ENCODE assay signal across 26 mouse cellular contexts in the genomic region with DNA sequence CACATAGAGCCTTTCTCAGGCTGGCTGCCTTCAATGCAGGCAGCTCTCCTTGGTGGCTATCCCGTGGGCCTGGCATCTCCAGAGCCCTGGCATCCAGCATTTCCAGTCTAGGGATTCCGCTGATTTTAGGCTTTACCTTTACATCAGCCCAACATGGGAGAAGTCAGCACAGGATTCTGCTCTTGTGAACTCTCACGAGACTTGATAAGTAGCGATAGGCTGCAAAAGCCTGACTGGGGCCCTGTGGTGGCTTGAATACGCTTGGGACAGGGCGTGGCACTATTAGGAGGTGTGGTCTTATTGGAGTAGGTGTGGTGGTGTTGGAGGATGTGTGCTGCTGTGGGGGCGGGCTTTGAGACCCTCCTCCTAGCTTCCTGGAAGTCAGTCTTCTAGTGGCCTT.
DNase-seq lines count a peak whose midpoint lies in the region; ATAC-seq and TF ChIP-seq lines count a peak whose summit lies in the region.
"Had no signal": no experiment of that assay in that cellular context is flagged by ENCODE, and none has a peak within 500 bp of the region (broad histone marks: within the 10 kb centered on the region; RNA-seq: fewer than 3 reads in every experiment).

No protein-coding gene starts in this region.

- no peaks in the 10 kb centered on the region for H3K9me3 ChIP-seq in E14TG2a.4 (ENCODE audit: low read length)
- H3K9me3 ChIP-seq in liver, embryonic 11.5 days (ENCODE audit: control insufficient read depth, low read length): no peaks in the 10 kb centered on the region
- no peaks in the 10 kb centered on the region for H3K9me3 ChIP-seq in liver, postnatal 0 days (ENCODE audit: low read length)
- no peaks in the 10 kb centered on the region for H3K9me3 ChIP-seq in lung, postnatal 0 days (ENCODE audit: low read length)
- H3K9me3 ChIP-seq: embryonic facial prominence, embryonic 13.5 days; forebrain, embryonic 12.5 days; G1E; heart, embryonic 15.5 days; hindbrain, embryonic 13.5 days; limb, embryonic 10.5 days; midbrain, embryonic 13.5 days; neural tube, embryonic 12.5 days; stomach, embryonic 15.5 days had no signal

- ATAC-seq in liver, embryonic 11.5 days (replicated peaks; ENCODE audit: low FRiP score): 0 out of 2 replicates have a peak, but pooled peaks have one; percentile 54
- peak; percentile 38; the same call in 1 of the 2 replicates for ATAC-seq in liver, postnatal 0 days
- no peak for ATAC-seq in lung, postnatal 0 days
- ATAC-seq: midbrain, embryonic 13.5 days had no signal

- no peak overlapping the region for H3K27ac ChIP-seq in liver, embryonic 11.5 days (ENCODE audit: low read depth, low read length)
- no peak overlapping the region for H3K27ac ChIP-seq in liver, postnatal 0 days (ENCODE audit: low read depth)
- H3K27ac ChIP-seq in lung, postnatal 0 days (ENCODE audit: low read length): no peak overlapping the region
- H3K27ac ChIP-seq: embryonic facial prominence, embryonic 13.5 days; forebrain, embryonic 12.5 days; heart, embryonic 15.5 days; hindbrain, embryonic 13.5 days; kidney, postnatal 0 days; limb, embryonic 10.5 days; midbrain, embryonic 13.5 days; neural tube, embryonic 12.5 days; stomach, embryonic 15.5 days had no signal

- H3K27me3 ChIP-seq in E14TG2a.4 (ENCODE audit: insufficient read depth, low read length): no peaks in the 10 kb centered on the region
- no peaks in the 10 kb centered on the region; the same call in none of the 2 replicates for H3K27me3 ChIP-seq in liver, embryonic 11.5 days (replicated peaks; ENCODE audit: control insufficient read depth, insufficient read depth, low read length)
- no peaks in the 10 kb centered on the region for H3K27me3 ChIP-seq in liver, postnatal 0 days (ENCODE audit: insufficient read depth, low read length)
- no peaks in the 10 kb centered on the region for H3K27me3 ChIP-seq in lung, postnatal 0 days (replicated peaks; ENCODE audit: insufficient read depth, low read length)
- H3K27me3 ChIP-seq: embryonic facial prominence, embryonic 13.5 days; hindbrain, embryonic 13.5 days; midbrain, embryonic 13.5 days; stomach, embryonic 15.5 days had no signal

- no peak overlapping the region for H3K9ac ChIP-seq in liver, embryonic 11.5 days (ENCODE audit: low read depth, low read length)
- H3K9ac ChIP-seq in liver, postnatal 0 days (replicated peaks): no peak overlapping the region
- H3K9ac ChIP-seq in lung, postnatal 0 days (replicated peaks; ENCODE audit: low read depth): no peak overlapping the region
- H3K9ac ChIP-seq: embryonic facial prominence, embryonic 13.5 days; forebrain, embryonic 12.5 days; heart, embryonic 15.5 days; hindbrain, embryonic 13.5 days; midbrain, embryonic 13.5 days; neural tube, embryonic 12.5 days; stomach, embryonic 15.5 days had no signal

- WGBS in liver, embryonic 11.5 days: 69% methylated on average over 7 of the region's 7 CpGs
- WGBS in liver, postnatal 0 days (ENCODE audit: insufficient replicate concordance): 57% methylated on average over 7 of the region's 7 CpGs
- 81% methylated on average over 7 of the region's 7 CpGs for WGBS in lung, postnatal 0 days

- TF ChIP-seq CTCF in E14TG2a.4 (conservative IDR thresholded peaks at IDR 0.05; ENCODE audit: low read length): no peak
- TF ChIP-seq CTCF in liver, postnatal 0 days (IDR thresholded peaks at IDR 0.05; ENCODE audit: low read depth): no peak
- no peak for TF ChIP-seq CTCF in lung, postnatal 0 days (IDR thresholded peaks at IDR 0.05)

- H3K4me3 ChIP-seq in E14TG2a.4 (replicated peaks; ENCODE audit: low read length): peak overlapping the region; percentile 52
- H3K4me3 ChIP-seq in liver, embryonic 11.5 days (ENCODE audit: low read depth, low read length): no peak overlapping the region
- no peak overlapping the region for H3K4me3 ChIP-seq in liver, postnatal 0 days (ENCODE audit: low read depth, low read length)
- no peak overlapping the region for H3K4me3 ChIP-seq in lung, postnatal 0 days (ENCODE audit: low read depth, low read length)
- H3K4me3 ChIP-seq: embryonic facial prominence, embryonic 13.5 days; erythroblast, embryonic 14.5 days; forebrain, embryonic 12.5 days; heart, embryonic 15.5 days; hindbrain, embryonic 13.5 days; limb, embryonic 10.5 days; midbrain, embryonic 13.5 days; neural tube, embryonic 12.5 days; stomach, embryonic 15.5 days had no signal

- H3K4me2 ChIP-seq in liver, embryonic 11.5 days: no peak overlapping the region
- no peak overlapping the region for H3K4me2 ChIP-seq in liver, postnatal 0 days (ENCODE audit: low read depth, low read length)
- H3K4me2 ChIP-seq in lung, postnatal 0 days (replicated peaks; ENCODE audit: low read depth, low read length): no peak overlapping the region
- H3K4me2 ChIP-seq: embryonic facial prominence, embryonic 13.5 days; forebrain, embryonic 12.5 days; heart, embryonic 15.5 days; hindbrain, embryonic 13.5 days; midbrain, embryonic 13.5 days; neural tube, embryonic 12.5 days; stomach, embryonic 15.5 days had no signal

- no peaks in the 10 kb centered on the region for H3K36me3 ChIP-seq in E14TG2a.4 (ENCODE audit: insufficient read depth, low read length)
- no peaks in the 10 kb centered on the region for H3K36me3 ChIP-seq in liver, embryonic 11.5 days (ENCODE audit: control insufficient read depth, insufficient read depth, low read length)
- no peaks in the 10 kb centered on the region for H3K36me3 ChIP-seq in liver, postnatal 0 days (replicated peaks; ENCODE audit: insufficient read depth, low read length)
- H3K36me3 ChIP-seq in lung, postnatal 0 days (ENCODE audit: insufficient read depth, low read length): no peaks in the 10 kb centered on the region
- H3K36me3 ChIP-seq: embryonic facial prominence, embryonic 13.5 days; forebrain, embryonic 12.5 days; G1E; heart, embryonic 15.5 days; hindbrain, embryonic 13.5 days; limb, embryonic 10.5 days; midbrain, embryonic 13.5 days; neural tube, embryonic 12.5 days; stomach, embryonic 15.5 days had no signal

- TF ChIP-seq EP300 in liver, postnatal 0 days (IDR thresholded peaks at IDR 0.05; ENCODE audit: low read depth): no peak
- TF ChIP-seq EP300 in lung, postnatal 0 days (IDR thresholded peaks at IDR 0.05): no peak

- H3K4me1 ChIP-seq in E14TG2a.4 (replicated peaks; ENCODE audit: low read depth, low read length): peaks cover 69% of the 10 kb centered on the region
- 0 out of 2 replicates have a peak, but pooled peaks cover 2% of the 10 kb centered on the region for H3K4me1 ChIP-seq in liver, embryonic 11.5 days (replicated peaks; ENCODE audit: control insufficient read depth, insufficient read depth, low read length)
- no peaks in the 10 kb centered on the region for H3K4me1 ChIP-seq in liver, postnatal 0 days (ENCODE audit: insufficient read depth)
- H3K4me1 ChIP-seq in lung, postnatal 0 days (ENCODE audit: insufficient read depth, low read depth, low read length): no peaks in the 10 kb centered on the region
- H3K4me1 ChIP-seq: forebrain, embryonic 12.5 days; heart, embryonic 15.5 days; midbrain, embryonic 13.5 days; neural tube, embryonic 12.5 days; stomach, embryonic 15.5 days had no signal

- peak; percentile 77 for DNase-seq in R1 (ENCODE audit: low read depth, low spot score)
- no peak for DNase-seq in liver, embryonic 11.5 days (ENCODE audit: low spot score)
- DNase-seq in liver, postnatal 0 days: no peak
- no peak for DNase-seq in adrenal gland, adult 18-20 months (ENCODE audit: low spot score in 2 of 2)
- no peak for DNase-seq in kidney, postnatal 25 days
- DNase-seq in thymus, adult 18-20 months: no peak
- DNase-seq in lung, postnatal 0 days (ENCODE audit: low spot score): no peak
- DNase-seq: adrenal gland, adult 2 months; cerebellum, adult 18-20 months; cerebellum, postnatal 36 days; embryo, embryonic 11 days; kidney, adult 11 months; thymus, adult 2 months; thymus, postnatal 4 days had no signal
